ENCODE assay signal across 8 mouse cellular contexts in the genomic region with DNA sequence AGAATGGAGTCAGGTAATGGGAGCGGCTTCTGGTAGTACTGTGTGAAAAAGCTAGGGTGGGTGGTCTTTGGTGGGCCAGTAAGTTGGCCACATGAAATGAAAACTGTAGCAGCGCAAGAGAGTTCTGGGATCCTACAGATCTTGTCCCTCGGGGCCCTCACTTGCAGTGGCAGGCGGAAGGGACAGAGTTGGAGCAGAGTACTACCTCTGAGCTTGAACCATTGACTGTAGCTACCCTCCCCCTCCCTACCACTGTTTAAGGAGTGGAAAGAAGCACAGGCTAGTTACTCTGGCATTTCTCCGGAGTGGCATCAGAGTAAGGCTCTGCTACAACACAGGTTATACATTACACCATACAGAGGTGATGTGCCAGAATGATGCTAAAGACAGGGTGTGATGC. TPM values are rescaled to one million over a fixed set of nuclear protein-coding genes. Genes with fewer than 3 reads are reported as not detected.
DNase-seq lines count a peak whose midpoint lies in the region; ATAC-seq and TF ChIP-seq lines count a peak whose summit lies in the region.

No protein-coding gene starts in this region.

- TF ChIP-seq POLR2A in MEL (IDR thresholded peaks at IDR 0.05; ENCODE audit: control insufficient read depth in 1 of 2, insufficient read depth in 1 of 2, low read depth in 1 of 2, low read length in 2 of 2, poor library complexity in 1 of 2): peak in 1 of 2 experiments; percentile 43; a peak in 1 of 4 replicates

- no peak for TF ChIP-seq EP300 in MEL (IDR thresholded peaks at IDR 0.05; ENCODE audit: low read depth in 1 of 2, low read length in 2 of 2)

- peaks cover 5% of the 10 kb centered on the region; the same call in 1 of the 2 replicates for H3K36me3 ChIP-seq in heart, embryonic 13.5 days
- H3K36me3 ChIP-seq in MEL (ENCODE audit: control insufficient read depth in 1 of 2, insufficient read depth in 2 of 2, low read length in 2 of 2): peaks cover 2 to 19% of the 10 kb centered on the region in 2 experiments; a peak in 3 of 4 replicates
- H3K36me3 ChIP-seq in hindbrain, embryonic 10.5 days: 0 out of 2 replicates have a peak, but pooled peaks cover 4% of the 10 kb centered on the region

- no peak for TF ChIP-seq CTCF in MEL (IDR thresholded peaks at IDR 0.05 in 2 of 3, conservative IDR thresholded peaks at IDR 0.05 in 1 of 3; ENCODE audit: control insufficient read depth in 1 of 3, insufficient read depth in 1 of 3, low read depth in 2 of 3, low read length in 3 of 3, poor library complexity in 1 of 3, severe bottlenecking in 1 of 3)

- no peak overlapping the region for H3K27ac ChIP-seq in heart, embryonic 13.5 days (replicated peaks)
- peak overlapping the region; percentile 29; the same call in 1 of the 2 replicates for H3K27ac ChIP-seq in MEL (ENCODE audit: control insufficient read depth, low read depth, low read length)
- H3K27ac ChIP-seq in hindbrain, embryonic 10.5 days: peak overlapping the region; percentile 29; the same call in 1 of the 2 replicates

- DNase-seq in heart, postnatal 36 days: no peak
- DNase-seq in MEL (ENCODE audit: low read depth, low spot score): no peak
- no peak for DNase-seq in hindbrain, embryonic 10.5 days (ENCODE audit: low spot score)
- no peak for DNase-seq in layer of hippocampus, postnatal 25 days (ENCODE audit: extremely low spot score in 1 of 2, low spot score in 1 of 2)
- no peak for DNase-seq in frontal cortex, postnatal 36 days (ENCODE audit: low spot score in 2 of 2)
- no peak for DNase-seq in right cerebral cortex, adult 18-20 months

- peak; percentile 21; the same call in 1 of the 2 replicates for ATAC-seq in heart, embryonic 13.5 days (ENCODE audit: extremely low read depth, insufficient number of reproducible peaks, low FRiP score, low TSS enrichment)
- ATAC-seq in megakaryocyte-erythroid progenitor cell, adult 5-6 weeks (replicated peaks; ENCODE audit: low FRiP score, low TSS enrichment, poor library complexity, severe bottlenecking): peak; percentile 51

- intact Hi-C loops in heart, postnatal 36 days (cut with DNase I): no loop called here

- peak overlapping the region; percentile 74 for H3K9ac ChIP-seq in heart, embryonic 13.5 days
- peak overlapping the region; percentile 74 for H3K9ac ChIP-seq in MEL (ENCODE audit: control insufficient read depth, low read depth, low read length, poor library complexity, severe bottlenecking)

- WGBS in heart, embryonic 13.5 days: 12% methylated on average over 5 of the region's 5 CpGs
- WGBS in hindbrain, embryonic 10.5 days: 27% methylated on average over 5 of the region's 5 CpGs

- H3K27me3 ChIP-seq in heart, embryonic 13.5 days (replicated peaks): peaks cover 4% of the 10 kb centered on the region; the same call in 1 of the 2 replicates
- H3K27me3 ChIP-seq in MEL (ENCODE audit: control insufficient read depth in 1 of 2, insufficient read depth in 2 of 2, low read length in 2 of 2): no peaks in the 10 kb centered on the region
- H3K27me3 ChIP-seq in hindbrain, embryonic 10.5 days (ENCODE audit: insufficient read depth, poor library complexity, severe bottlenecking): peaks cover 41% of the 10 kb centered on the region

- TF ChIP-seq RAD21 in MEL (IDR thresholded peaks at IDR 0.05; ENCODE audit: low read depth, low read length): no peak

- peaks cover 2% of the 10 kb centered on the region; the same call in 1 of the 2 replicates for H3K4me1 ChIP-seq in heart, embryonic 13.5 days
- H3K4me1 ChIP-seq in MEL (ENCODE audit: control insufficient read depth in 1 of 2, insufficient read depth in 2 of 2, low read length in 2 of 2): peaks cover 3 to 12% of the 10 kb centered on the region in 2 experiments
- H3K4me1 ChIP-seq in hindbrain, embryonic 10.5 days (replicated peaks): no peaks in the 10 kb centered on the region

- peak overlapping the region; percentile 68 for H3K4me2 ChIP-seq in heart, embryonic 13.5 days

- no peaks in the 10 kb centered on the region for H3K9me3 ChIP-seq in heart, embryonic 13.5 days
- no peaks in the 10 kb centered on the region for H3K9me3 ChIP-seq in MEL (replicated peaks; ENCODE audit: insufficient read depth, low read length)
- no peaks in the 10 kb centered on the region for H3K9me3 ChIP-seq in hindbrain, embryonic 10.5 days

- H3K4me3 ChIP-seq in heart, embryonic 13.5 days: peak overlapping the region; percentile 61
- peak overlapping the region; percentile 81 to 90 for H3K4me3 ChIP-seq in MEL (ENCODE audit: control insufficient read depth in 1 of 2, insufficient read depth in 1 of 2, low read depth in 2 of 2, low read length in 2 of 2)
- H3K4me3 ChIP-seq in hindbrain, embryonic 10.5 days: peak overlapping the region; percentile 56

- peaks cover 4% of the 10 kb centered on the region for H3K79me2 ChIP-seq in MEL (ENCODE audit: control insufficient read depth, insufficient read depth, low read length, poor library complexity)

TF ChIP-seq in MEL, 35 proteins besides CTCF, POLR2A, EP300 and RAD21:
- TF ChIP-seq SMC3 (IDR thresholded peaks at IDR 0.05; ENCODE audit: low read depth, low read length) (no peak), TAL1 (IDR thresholded peaks at IDR 0.05; ENCODE audit: low read length) (no peak), USF1 (IDR thresholded peaks at IDR 0.05; ENCODE audit: low read depth, low read length) (0 out of 2 replicates have a peak, but pooled peaks have one; percentile 0), NELFE (IDR thresholded peaks at IDR 0.05; ENCODE audit: low read depth, low read length) (no peak; the same call in 1 of the 2 replicates), MAX (IDR thresholded peaks at IDR 0.05; ENCODE audit: low read length) (no peak), TBP (IDR thresholded peaks at IDR 0.05; ENCODE audit: low read depth, low read length) (no peak), SIN3A (IDR thresholded peaks at IDR 0.05; ENCODE audit: low read length) (peak; percentile 26; the same call in 1 of the 2 replicates)

RNA-seq across cellular contexts. Expression of a gene that starts 0.3 kb away (rescaled TPM):
- polyA plus RNA-seq in heart, embryonic 13.5 days (2015; fragmentation: Nextera tagmentation; extraction: Ambion mirVana): 11.9 and 14.3 TPM in 2 replicates
- 10 to 100 TPM in 1 of 2 experiments, 1 to 10 TPM in 1; 9.5 to 12.4 TPM for total RNA-seq in heart, postnatal 36 days (2021)
- 20.7 and 21.1 TPM in 2 replicates for total RNA-seq in MEL (2012; rRNA removed)
- 10 to 100 TPM in 1 of 2 experiments, not detected in 1; 16.3 TPM for polyA plus RNA-seq in MEL (2012; ENCODE audit: insufficient read depth in 1 of 2, insufficient read length in 2 of 2, low read depth in 1 of 2, low replicate concordance in 2 of 2, missing spikeins in 1 of 2)
- polyA plus RNA-seq in hindbrain, embryonic 10.5 days (2016; fragmentation: Nextera tagmentation; extraction: Ambion mirVana): 13.5 and 15.1 TPM in 2 replicates
- 13.9 and 21.3 TPM in 2 replicates for total RNA-seq in megakaryocyte-erythroid progenitor cell, adult 5-6 weeks (2014; fragmentation: Nextera tagmentation)
- total RNA-seq in megakaryocyte-erythroid progenitor cell, adult 5-6 weeks (2017): 19.1 and 26.9 TPM in 2 replicates
- total RNA-seq in layer of hippocampus, postnatal 25 days (2021): 1 to 10 TPM; 6.6 to 9.6 TPM

RNA-seq across cellular contexts. Expression of a gene that starts 0.4 kb away (rescaled TPM):
- 30.4 and 39.4 TPM in 2 replicates for polyA plus RNA-seq in heart, embryonic 13.5 days (2015; fragmentation: Nextera tagmentation; extraction: Ambion mirVana)
- 10 to 100 TPM; 13.0 to 14.4 TPM for total RNA-seq in heart, postnatal 36 days (2021)
- 49.9 and 53.2 TPM in 2 replicates for total RNA-seq in MEL (2012; rRNA removed)
- 10 to 100 TPM in 1 of 2 experiments, not detected in 1; 48.8 TPM for polyA plus RNA-seq in MEL (2012; ENCODE audit: insufficient read depth in 1 of 2, insufficient read length in 2 of 2, low read depth in 1 of 2, low replicate concordance in 2 of 2, missing spikeins in 1 of 2)
- 52.3 and 57.7 TPM in 2 replicates for polyA plus RNA-seq in hindbrain, embryonic 10.5 days (2016; fragmentation: Nextera tagmentation; extraction: Ambion mirVana)
- 19.2 and 30.8 TPM in 2 replicates for total RNA-seq in megakaryocyte-erythroid progenitor cell, adult 5-6 weeks (2014; fragmentation: Nextera tagmentation)
- total RNA-seq in megakaryocyte-erythroid progenitor cell, adult 5-6 weeks (2017): 51.2 and 61.8 TPM in 2 replicates
- total RNA-seq in layer of hippocampus, postnatal 25 days (2021): 10 to 100 TPM; 19.0 to 19.3 TPM

RNA-seq across cellular contexts. Expression of a gene that starts 49.6 kb away (rescaled TPM):
- polyA plus RNA-seq in heart, embryonic 13.5 days (2015; fragmentation: Nextera tagmentation; extraction: Ambion mirVana): 0.08 and 0.10 TPM in 2 replicates
- total RNA-seq in heart, postnatal 36 days (2021): not detected
- not detected in 2 replicates for total RNA-seq in MEL (2012; rRNA removed)
- polyA plus RNA-seq in MEL (2012; ENCODE audit: insufficient read depth in 1 of 2, insufficient read length in 2 of 2, low read depth in 1 of 2, low replicate concordance in 2 of 2, missing spikeins in 1 of 2): not detected
- not detected in 2 replicates for polyA plus RNA-seq in hindbrain, embryonic 10.5 days (2016; fragmentation: Nextera tagmentation; extraction: Ambion mirVana)
- not detected in 2 replicates for total RNA-seq in megakaryocyte-erythroid progenitor cell, adult 5-6 weeks (2014; fragmentation: Nextera tagmentation)
- total RNA-seq in megakaryocyte-erythroid progenitor cell, adult 5-6 weeks (2017): not detected in 2 replicates
- not detected for total RNA-seq in layer of hippocampus, postnatal 25 days (2021)
